Mouse (Mus musculus): ENCODE measurements around the gene Hectd4. TPM values are rescaled to one million over a fixed set of nuclear protein-coding genes. Genes with fewer than 3 reads are reported as not detected.

Hectd4 gene
- total and polyA plus RNA-seq, 2 experiments from 2014 or later, result 15.9 to 107 TPM

GRCm38 (mm10) chr5:121232789-121233188 is 12.8 kb downstream of the Hectd4 start:
- Histone ChIP-seq H3K9me3 (ENCODE audit: low read length) (no peaks in the 10 kb centered on the region), H3K4me1 (ENCODE audit: insufficient read depth, low read length) (no peaks in the 10 kb centered on the region), H3K27ac (no peak overlapping the region), H3K9ac (replicated peaks; ENCODE audit: low read length) (no peak overlapping the region), H3K36me3 (ENCODE audit: insufficient read depth, low read length) (no peaks in the 10 kb centered on the region), H3K4me3 (ENCODE audit: low read length) (no peak overlapping the region), H3K4me2 (ENCODE audit: low read depth, low read length) (no peak overlapping the region), H3K27me3 (ENCODE audit: insufficient read depth, low read length) (no peaks in the 10 kb centered on the region)
- DNase-seq (ENCODE audit: low spot score), result no peak
- no peak for TF ChIP-seq CTCF (IDR thresholded peaks at IDR 0.05; ENCODE audit: low read depth)
- WGBS, result 95% methylated on average over 1 of the region's 1 CpGs
- no peak for ATAC-seq

- no peaks in the 10 kb centered on the region for H3K27me3 ChIP-seq (ENCODE audit: insufficient read depth, low read length)
- 86% methylated on average over 2 of the region's 2 CpGs for WGBS
- DNase-seq (ENCODE audit: low spot score), result no peak
- no peak overlapping the region for H3K9ac ChIP-seq (replicated peaks; ENCODE audit: low read length)
- ATAC-seq, result no peak
- no peaks in the 10 kb centered on the region for H3K36me3 ChIP-seq (ENCODE audit: insufficient read depth, low read length)
- no peaks in the 10 kb centered on the region for H3K4me1 ChIP-seq (ENCODE audit: insufficient read depth, low read length)
- no peaks in the 10 kb centered on the region for H3K9me3 ChIP-seq (ENCODE audit: low read length)
- H3K4me2 ChIP-seq (ENCODE audit: low read depth, low read length), result no peak overlapping the region
- H3K4me3 ChIP-seq (ENCODE audit: low read length), result no peak overlapping the region
- H3K27ac ChIP-seq, result no peak overlapping the region
- no peak for TF ChIP-seq CTCF (IDR thresholded peaks at IDR 0.05; ENCODE audit: low read depth)
Measured at GRCm38 (mm10) chr5:121233726-121234125, 13.7 kb downstream of the Hectd4 start.

GRCm38 (mm10) chr5:121236171-121236570 is 16.2 kb downstream of the Hectd4 start:
- H3K27me3 ChIP-seq (ENCODE audit: insufficient read depth, low read length), result no peaks in the 10 kb centered on the region
- 72% methylated on average over 5 of the region's 5 CpGs for WGBS
- no peak for ATAC-seq

GRCm38 (mm10) chr5:121238208-121238607 is 18.2 kb downstream of the Hectd4 start:
- Histone ChIP-seq H3K27ac (no peak overlapping the region), H3K36me3 (ENCODE audit: insufficient read depth, low read length) (no peaks in the 10 kb centered on the region), H3K4me1 (ENCODE audit: insufficient read depth, low read length) (no peaks in the 10 kb centered on the region), H3K27me3 (ENCODE audit: insufficient read depth, low read length) (no peaks in the 10 kb centered on the region), H3K9ac (replicated peaks; ENCODE audit: low read length) (no peak overlapping the region), H3K4me2 (ENCODE audit: low read depth, low read length) (no peak overlapping the region), H3K9me3 (ENCODE audit: low read length) (no peaks in the 10 kb centered on the region), H3K4me3 (ENCODE audit: low read length) (no peak overlapping the region)
- 69% methylated on average over 2 of the region's 2 CpGs for WGBS
- ATAC-seq (no peak), DNase-seq (ENCODE audit: low spot score) (no peak)
- TF ChIP-seq CTCF (IDR thresholded peaks at IDR 0.05; ENCODE audit: low read depth), result no peak

More at GRCm38 (mm10) chr5:121236171-121236570, 16.2 kb downstream of the Hectd4 start:
- DNase-seq (ENCODE audit: low spot score), result no peak
- no peak for TF ChIP-seq CTCF (IDR thresholded peaks at IDR 0.05; ENCODE audit: low read depth)
- Histone ChIP-seq H3K9ac (replicated peaks; ENCODE audit: low read length) (no peak overlapping the region), H3K9me3 (ENCODE audit: low read length) (no peaks in the 10 kb centered on the region), H3K4me2 (ENCODE audit: low read depth, low read length) (no peak overlapping the region), H3K4me1 (ENCODE audit: insufficient read depth, low read length) (no peaks in the 10 kb centered on the region), H3K36me3 (ENCODE audit: insufficient read depth, low read length) (no peaks in the 10 kb centered on the region), H3K4me3 (ENCODE audit: low read length) (no peak overlapping the region), H3K27ac (no peak overlapping the region)

DNA sequence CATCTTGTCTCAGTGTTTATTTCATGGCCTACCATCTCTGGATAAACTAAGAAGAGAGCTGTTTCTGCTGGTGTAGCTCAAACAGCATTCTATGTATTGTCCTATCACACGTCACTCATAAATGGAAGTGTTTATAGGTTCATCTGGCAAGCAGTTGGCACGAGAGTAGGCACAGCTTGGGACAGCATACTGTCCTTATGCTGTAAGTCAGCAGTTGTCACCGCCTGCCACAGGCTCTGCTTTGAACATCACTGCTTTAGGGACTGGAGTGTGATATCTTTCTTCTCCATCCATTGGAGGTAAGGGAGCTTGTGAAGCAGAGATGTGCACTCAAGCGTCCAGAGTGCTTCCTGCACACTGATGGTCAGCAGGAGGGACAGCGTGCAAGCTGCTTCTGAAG is 19.8 kb downstream of the Hectd4 start:
- no peak overlapping the region for H3K4me2 ChIP-seq (ENCODE audit: low read depth, low read length)
- 61% methylated on average over 5 of the region's 5 CpGs for WGBS
- no peak for ATAC-seq
- H3K4me1 ChIP-seq (ENCODE audit: insufficient read depth, low read length), result no peaks in the 10 kb centered on the region
- H3K27ac ChIP-seq, result no peak overlapping the region
- H3K9ac ChIP-seq (replicated peaks; ENCODE audit: low read length), result no peak overlapping the region; the same call in 1 of the 2 replicates
- peak; percentile 30 for DNase-seq (ENCODE audit: low spot score)
- no peaks in the 10 kb centered on the region for H3K9me3 ChIP-seq (ENCODE audit: low read length)
- H3K27me3 ChIP-seq (ENCODE audit: insufficient read depth, low read length), result no peaks in the 10 kb centered on the region
- H3K4me3 ChIP-seq (ENCODE audit: low read length), result no peak overlapping the region
- H3K36me3 ChIP-seq (ENCODE audit: insufficient read depth, low read length), result no peaks in the 10 kb centered on the region
- no peak for TF ChIP-seq CTCF (IDR thresholded peaks at IDR 0.05; ENCODE audit: low read depth)

- Histone ChIP-seq H3K27me3 (ENCODE audit: insufficient read depth, low read length) (no peaks in the 10 kb centered on the region), H3K4me3 (ENCODE audit: low read length) (no peak overlapping the region), H3K9me3 (ENCODE audit: low read length) (no peaks in the 10 kb centered on the region), H3K9ac (replicated peaks; ENCODE audit: low read length) (no peak overlapping the region), H3K4me2 (ENCODE audit: low read depth, low read length) (no peak overlapping the region), H3K27ac (no peak overlapping the region), H3K36me3 (ENCODE audit: insufficient read depth, low read length) (no peaks in the 10 kb centered on the region), H3K4me1 (ENCODE audit: insufficient read depth, low read length) (no peaks in the 10 kb centered on the region)
- DNase-seq (ENCODE audit: low spot score) (no peak), ATAC-seq (no peak)
- no peak for TF ChIP-seq CTCF (IDR thresholded peaks at IDR 0.05; ENCODE audit: low read depth)
Measured at GRCm38 (mm10) chr5:121241182-121241581, 21.2 kb downstream of the Hectd4 start.

DNA sequence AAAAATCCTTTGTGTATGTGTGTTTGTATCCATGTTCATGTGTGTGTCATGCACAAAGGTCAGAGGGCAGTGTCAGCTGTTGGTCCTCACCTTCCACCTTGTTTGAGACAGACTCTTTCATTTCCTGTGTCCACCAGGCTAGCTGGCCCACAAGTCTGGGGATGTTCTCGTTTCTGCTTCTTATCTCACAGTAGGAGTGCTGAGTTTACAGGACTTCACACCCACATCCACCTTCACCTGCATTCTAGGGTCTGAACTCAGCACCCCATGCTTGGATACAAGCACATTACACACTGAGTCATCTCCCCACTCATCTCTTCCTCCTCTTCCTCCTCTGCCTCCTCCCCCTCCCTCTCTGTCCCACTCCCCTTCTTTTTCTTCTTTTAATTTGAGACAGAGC is 22.2 kb downstream of the Hectd4 start:
- no peak for ATAC-seq
- Histone ChIP-seq H3K9ac (replicated peaks; ENCODE audit: low read length) (no peak overlapping the region), H3K9me3 (ENCODE audit: low read length) (no peaks in the 10 kb centered on the region), H3K27me3 (ENCODE audit: insufficient read depth, low read length) (no peaks in the 10 kb centered on the region), H3K36me3 (ENCODE audit: insufficient read depth, low read length) (no peaks in the 10 kb centered on the region), H3K4me3 (ENCODE audit: low read length) (no peak overlapping the region), H3K27ac (no peak overlapping the region), H3K4me1 (ENCODE audit: insufficient read depth, low read length) (no peaks in the 10 kb centered on the region), H3K4me2 (ENCODE audit: low read depth, low read length) (no peak overlapping the region)
- no peak for DNase-seq (ENCODE audit: low spot score)
- 48% methylated on average over 1 of the region's 1 CpGs for WGBS
- no peak for TF ChIP-seq CTCF (IDR thresholded peaks at IDR 0.05; ENCODE audit: low read depth)

Measured in hindbrain, postnatal 0 days (tissue).